Mouse (Mus musculus) forebrain, embryonic 11.5 days (tissue): ENCODE results near the gene Slc4a1. TPM values are rescaled to one million over a fixed set of nuclear protein-coding genes. Genes with fewer than 3 reads are reported as not detected.
A peak's percentile ranks its signal among the peaks of the same experiment; 100 is the strongest.

Experiments
- ATAC-seq: fragments of 200-750 bp; cut with Nextera tagmentation; replicated peaks from 2 replicates; pipeline ENCODE4 v1.8.0; 2017; ENCODE audit warnings: moderate TSS enrichment; ENCODE audit not compliant: low FRiP score
- DNase-seq: peaks from one replicate; pipeline ENCODE4 v3.0.0-alpha.2; 2017; ENCODE audit warnings: low spot score
- H3K27ac ChIP-seq: fragments of 300-500 bp; sonication (generic); 2 replicates; pipeline ENCODE4 v1.5.1; 2014; ENCODE audit warnings: low read depth, low read length
- H3K27me3 ChIP-seq: fragments of 300-500 bp; sonication (generic); 2 replicates; pipeline ENCODE4 v1.6.1; 2014; ENCODE audit warnings: mild to moderate bottlenecking, low read length, mixed read lengths; ENCODE audit not compliant: control insufficient read depth, insufficient read depth
- H3K36me3 ChIP-seq: fragments of 300-500 bp; sonication (generic); 2 replicates; pipeline ENCODE4 v1.6.1; 2014; ENCODE audit warnings: mild to moderate bottlenecking, low read length, moderate library complexity, mixed read lengths; ENCODE audit not compliant: control insufficient read depth, insufficient read depth
- H3K4me1 ChIP-seq: fragments of 300-500 bp; sonication (generic); replicated peaks from 2 replicates; pipeline ENCODE4 v1.6.1; 2014; ENCODE audit warnings: low read length, mixed read lengths; ENCODE audit not compliant: control insufficient read depth, insufficient read depth
- H3K4me2 ChIP-seq: fragments of 300-500 bp; sonication (generic); 2 replicates; pipeline ENCODE4 v1.6.1; 2014; ENCODE audit warnings: low read depth, mild to moderate bottlenecking, low read length, moderate library complexity, mixed read lengths; ENCODE audit not compliant: severe bottlenecking
- H3K4me3 ChIP-seq: fragments of 300-500 bp; sonication (generic); 2 replicates; pipeline ENCODE4 v1.5.1; 2014; ENCODE audit warnings: low read depth, low read length
- H3K9ac ChIP-seq: fragments of 300-500 bp; sonication (generic); 2 replicates; pipeline ENCODE4 v1.6.1; 2014; ENCODE audit warnings: low read length
- H3K9me3 ChIP-seq: fragments of 300-500 bp; sonication (generic); 2 replicates; pipeline ENCODE4 v1.6.1; 2016; ENCODE audit warnings: low read length, mixed read lengths; ENCODE audit not compliant: control insufficient read depth
- WGBS: fragments of 180-500 bp; shearing (Covaris S2); extraction: QIAGEN DNeasy Blood & Tissue Kit; methylation state at CpG from one replicate; pipeline ENCODE4 v1.1.7; 2014; 5-methylcytosine and 5-hydroxymethylcytosine counted together
- polyA plus RNA-seq: library from polyadenylated mRNA; unstranded; fragments of >200 nt; fragmentation: Nextera tagmentation; extraction: Ambion mirVana; gene quantifications from 2 replicates; pipeline ENCODE4 v1.2.1, GENCODE M21; 2014

Gene Slc4a1
- polyA plus RNA-seq, 1 experiment from 2014 or later = 33.8 TPM

- H3K27me3 ChIP-seq = peaks cover 19% of the 10 kb centered on the region
- H3K9ac ChIP-seq = no peak overlapping the region
- no peak for DNase-seq
- no peak for ATAC-seq
- H3K4me2 ChIP-seq = no peak overlapping the region
- H3K4me1 ChIP-seq = peaks cover 16% of the 10 kb centered on the region
- H3K9me3 ChIP-seq = no peaks in the 10 kb centered on the region
- H3K36me3 ChIP-seq = peaks cover 9% of the 10 kb centered on the region
- 74% methylated on average over 12 of the region's 12 CpGs for WGBS
- no peak overlapping the region for H3K27ac ChIP-seq
- no peak overlapping the region for H3K4me3 ChIP-seq
Measured at GRCm38 (mm10) chr11:102401898-102402500, 36.0 kb upstream of the Slc4a1 start.

- H3K4me2 ChIP-seq = no peak overlapping the region
- DNase-seq (no peak), ATAC-seq (no peak)
- H3K4me3 ChIP-seq = no peak overlapping the region
- WGBS = 33% methylated on average over 12 of the region's 12 CpGs
- H3K36me3 ChIP-seq = peaks cover 9% of the 10 kb centered on the region
- no peak overlapping the region for H3K9ac ChIP-seq
- H3K27me3 ChIP-seq = peaks cover 19% of the 10 kb centered on the region
- no peak overlapping the region for H3K27ac ChIP-seq
- H3K4me1 ChIP-seq = peaks cover 12% of the 10 kb centered on the region
- H3K9me3 ChIP-seq = no peaks in the 10 kb centered on the region
Measured at GRCm38 (mm10) chr11:102400513-102401084, 34.6 kb upstream of the Slc4a1 start.

DNA sequence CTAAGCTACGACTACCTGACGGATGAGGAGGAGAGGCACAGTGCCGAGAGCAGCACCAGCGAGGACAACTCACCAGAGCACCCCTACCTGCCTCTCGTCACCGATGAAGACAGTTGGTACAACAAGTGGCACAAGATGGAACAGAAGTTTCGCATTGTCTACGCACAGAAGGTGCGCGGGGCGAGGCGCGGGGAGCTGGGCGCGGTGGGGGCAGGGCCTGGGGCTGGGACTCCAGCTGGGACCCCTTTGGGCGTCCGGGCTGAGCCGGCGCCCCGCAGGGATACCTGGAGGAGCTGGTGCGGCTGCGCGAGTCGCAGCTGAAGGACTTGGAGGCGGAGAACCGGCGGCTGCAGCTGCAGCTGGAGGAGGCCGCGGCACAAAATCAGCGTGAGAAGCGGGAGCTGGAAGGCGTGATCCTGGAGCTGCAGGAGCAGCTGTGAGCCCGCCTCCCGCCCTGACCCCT is 33.6 kb upstream of the Slc4a1 start:
- Histone ChIP-seq H3K9me3 (no peaks in the 10 kb centered on the region), H3K4me2 (no peak overlapping the region), H3K36me3 (peaks cover 9% of the 10 kb centered on the region), H3K27ac (no peak overlapping the region), H3K27me3 (peaks cover 19% of the 10 kb centered on the region), H3K9ac (no peak overlapping the region), H3K4me1 (peaks cover 18% of the 10 kb centered on the region), H3K4me3 (no peak overlapping the region)
- ATAC-seq (no peak), DNase-seq (no peak)
- 4% methylated on average over 32 of the region's 34 CpGs for WGBS

DNA sequence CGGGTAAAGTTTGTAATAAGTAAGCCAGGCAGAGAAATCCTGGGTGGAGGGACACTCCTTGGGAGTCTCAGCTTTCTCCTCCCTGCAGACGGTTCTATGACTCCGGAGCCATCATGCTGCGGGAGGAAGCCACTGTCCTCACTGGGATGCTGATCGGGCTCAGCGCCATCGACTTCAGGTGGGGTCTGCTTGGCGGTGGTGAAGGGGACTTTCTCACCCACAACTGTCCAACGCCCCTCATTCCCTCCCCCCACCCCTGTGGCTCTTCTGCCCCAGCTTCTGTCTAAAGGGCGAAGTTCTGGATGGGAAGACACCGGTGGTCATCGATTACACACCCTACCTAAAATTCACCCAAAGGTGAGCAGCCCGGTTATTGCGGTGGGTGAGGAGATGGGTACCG is 33.1 kb upstream of the Slc4a1 start:
- Histone ChIP-seq H3K27ac (no peak overlapping the region), H3K4me1 (peaks cover 23% of the 10 kb centered on the region), H3K9ac (no peak overlapping the region), H3K4me3 (no peak overlapping the region), H3K9me3 (no peaks in the 10 kb centered on the region), H3K36me3 (peaks cover 9% of the 10 kb centered on the region), H3K4me2 (no peak overlapping the region), H3K27me3 (peaks cover 19% of the 10 kb centered on the region)
- DNase-seq (no peak), ATAC-seq (no peak)
- 17% methylated on average over 15 of the region's 15 CpGs for WGBS

GRCm38 (mm10) chr11:102398007-102398825 is 32.2 kb upstream of the Slc4a1 start:
- ATAC-seq = no peak
- Histone ChIP-seq H3K9ac (no peak overlapping the region), H3K36me3 (peaks cover 8% of the 10 kb centered on the region), H3K27me3 (peaks cover 19% of the 10 kb centered on the region), H3K4me3 (no peak overlapping the region), H3K4me1 (peaks cover 23% of the 10 kb centered on the region), H3K9me3 (no peaks in the 10 kb centered on the region), H3K27ac (no peak overlapping the region), H3K4me2 (no peak overlapping the region)
- DNase-seq = no peak
- WGBS = 83% methylated on average over 20 of the region's 20 CpGs

- ATAC-seq = no peak
- no peak overlapping the region for H3K27ac ChIP-seq
- H3K9ac ChIP-seq = no peak overlapping the region
- H3K4me2 ChIP-seq = no peak overlapping the region
- 82% methylated on average over 7 of the region's 7 CpGs for WGBS
- peaks cover 19% of the 10 kb centered on the region for H3K27me3 ChIP-seq
- no peaks in the 10 kb centered on the region for H3K36me3 ChIP-seq
- no peak for DNase-seq
- no peaks in the 10 kb centered on the region for H3K9me3 ChIP-seq
- peaks cover 26% of the 10 kb centered on the region for H3K4me1 ChIP-seq
- H3K4me3 ChIP-seq = no peak overlapping the region
Measured at GRCm38 (mm10) chr11:102396671-102397141, 30.7 kb upstream of the Slc4a1 start.

DNA sequence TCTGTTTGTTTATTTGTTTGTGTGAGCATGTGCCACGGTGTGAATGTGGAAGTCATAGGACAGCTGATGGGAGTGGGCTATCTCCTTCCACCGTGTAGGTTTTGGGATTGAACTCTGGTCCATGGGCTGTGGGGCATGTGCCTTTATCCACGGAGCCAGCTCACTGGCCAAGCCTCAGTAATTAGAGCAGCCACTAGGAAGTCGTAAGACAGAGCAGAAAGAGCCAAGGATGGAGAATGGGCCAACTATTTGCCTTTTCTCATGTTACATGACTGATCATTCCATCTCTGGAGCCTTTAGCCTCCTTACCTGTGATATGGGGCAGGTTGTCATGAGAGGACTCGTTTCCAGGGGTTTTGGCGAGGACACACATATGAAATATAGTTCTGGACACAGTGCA is 30.3 kb upstream of the Slc4a1 start:
- Histone ChIP-seq H3K4me2 (peak overlapping the region; percentile 84; the same call in 1 of the 2 replicates), H3K9ac (no peak overlapping the region), H3K4me3 (no peak overlapping the region), H3K9me3 (no peaks in the 10 kb centered on the region), H3K27me3 (peaks cover 19% of the 10 kb centered on the region), H3K27ac (no peak overlapping the region), H3K36me3 (no peaks in the 10 kb centered on the region), H3K4me1 (peaks cover 26% of the 10 kb centered on the region)
- WGBS = 68% methylated on average over 6 of the region's 6 CpGs
- ATAC-seq (no peak), DNase-seq (no peak)

GRCm38 (mm10) chr11:102395250-102395649 is 29.2 kb upstream of the Slc4a1 start:
- DNase-seq (peak; percentile 53), ATAC-seq (no peak)
- peak overlapping the region; percentile 51; the same call in 1 of the 2 replicates for H3K4me3 ChIP-seq
- peak overlapping the region; percentile 84 for H3K4me2 ChIP-seq
- peaks cover 15% of the 10 kb centered on the region for H3K27me3 ChIP-seq
- peaks cover 26% of the 10 kb centered on the region for H3K4me1 ChIP-seq
- WGBS = 3% methylated on average over 5 of the region's 5 CpGs
- H3K27ac ChIP-seq = no peak overlapping the region
- no peaks in the 10 kb centered on the region for H3K9me3 ChIP-seq
- no peaks in the 10 kb centered on the region for H3K36me3 ChIP-seq
- H3K9ac ChIP-seq = peak overlapping the region; percentile 21; the same call in 1 of the 2 replicates
